Mouse (Mus musculus) embryonic facial prominence, embryonic 14.5 days (tissue): ENCODE measurements at regions not wholly inside any gene's neighbourhood (a gene's known extent, or its start where the extent isn't known, plus 50 kb on each side); places are given as distances from the start of the nearest gene placed in this dataset.
A peak's percentile ranks its signal among the peaks of the same experiment; 100 is the strongest.

Experiments used
- ATAC-seq: fragments of 200-750 bp; cut with Nextera tagmentation; 2 replicates; pipeline ENCODE4 v1.8.0; 2017; ENCODE audit warnings: low read depth, moderate number of reproducible peaks, moderate TSS enrichment
- DNase-seq: peaks from one replicate; pipeline ENCODE4 v3.0.0-alpha.2; 2015; ENCODE audit warnings: low spot score
- H3K27ac ChIP-seq: fragments of 300-500 bp; sonication (generic); replicated peaks from 2 replicates; pipeline ENCODE4 v1.5.1; 2014; ENCODE audit warnings: low read depth, mild to moderate bottlenecking, low read length, moderate library complexity
- H3K27me3 ChIP-seq: fragments of 300-500 bp; sonication (generic); replicated peaks from 2 replicates; pipeline ENCODE4 v1.6.1; 2014; ENCODE audit warnings: low read length; ENCODE audit not compliant: control insufficient read depth, insufficient read depth
- H3K36me3 ChIP-seq: fragments of 300-500 bp; sonication (generic); 2 replicates; pipeline ENCODE4 v1.6.1; 2014; ENCODE audit warnings: low read length, mixed read lengths; ENCODE audit not compliant: control insufficient read depth, insufficient read depth
- H3K4me1 ChIP-seq: fragments of 300-500 bp; sonication (generic); 2 replicates; pipeline ENCODE4 v1.6.1; 2014; ENCODE audit warnings: antibody characterized with exemption, low read length; ENCODE audit not compliant: control insufficient read depth, insufficient read depth
- H3K4me2 ChIP-seq: fragments of 300-500 bp; sonication (generic); 2 replicates; pipeline ENCODE4 v1.6.1; 2014; ENCODE audit warnings: low read depth, mild to moderate bottlenecking, low read length, moderate library complexity, mixed read lengths
- H3K4me3 ChIP-seq: fragments of 300-500 bp; sonication (generic); 2 replicates; pipeline ENCODE4 v1.5.1; 2014; ENCODE audit warnings: low read depth, mild to moderate bottlenecking, low read length
- H3K9ac ChIP-seq: fragments of 300-500 bp; sonication (generic); 2 replicates; pipeline ENCODE4 v1.6.1; 2014; ENCODE audit warnings: low read depth, mild to moderate bottlenecking, low read length, moderate library complexity, mixed read lengths
- H3K9me3 ChIP-seq: fragments of 300-500 bp; sonication (generic); 2 replicates; pipeline ENCODE4 v1.6.1; 2016; ENCODE audit warnings: low read length; ENCODE audit not compliant: control insufficient read depth
- WGBS: fragments of 180-500 bp; shearing (Covaris S2); extraction: QIAGEN DNeasy Blood & Tissue Kit; methylation state at CpG from one replicate; pipeline ENCODE4 v1.1.7; 2014; 5-methylcytosine and 5-hydroxymethylcytosine counted together

DNA sequence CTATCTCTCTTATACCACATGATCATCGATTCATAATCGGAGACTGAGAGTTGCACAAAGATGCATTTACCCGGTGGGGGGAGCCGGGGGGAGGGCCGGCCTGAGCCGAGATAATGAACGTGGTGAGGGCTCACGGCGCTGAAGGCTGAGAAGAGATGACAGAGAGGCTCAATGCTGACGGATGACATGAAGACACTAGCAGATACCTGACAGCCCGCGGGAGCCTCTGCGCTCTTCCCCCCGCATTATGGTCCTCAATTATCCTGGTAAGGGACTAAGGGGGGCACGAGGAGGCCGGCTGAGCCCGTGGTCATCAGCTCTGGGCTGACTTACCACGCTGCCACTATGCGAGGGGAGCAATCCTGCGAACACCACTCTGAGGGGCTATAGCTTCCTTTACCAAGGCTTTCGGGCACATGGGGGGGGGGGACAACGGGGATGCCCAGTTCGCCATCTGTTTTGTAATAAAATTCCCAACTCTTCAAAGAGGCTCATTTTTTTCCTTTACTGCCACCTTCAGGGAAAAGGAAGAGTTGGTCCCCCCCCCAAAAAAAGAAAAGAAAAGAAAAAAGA is 430.3 kb downstream of the Zfp536 start:
- peak; percentile 37; the same call in 1 of the 2 replicates for ATAC-seq

DNA sequence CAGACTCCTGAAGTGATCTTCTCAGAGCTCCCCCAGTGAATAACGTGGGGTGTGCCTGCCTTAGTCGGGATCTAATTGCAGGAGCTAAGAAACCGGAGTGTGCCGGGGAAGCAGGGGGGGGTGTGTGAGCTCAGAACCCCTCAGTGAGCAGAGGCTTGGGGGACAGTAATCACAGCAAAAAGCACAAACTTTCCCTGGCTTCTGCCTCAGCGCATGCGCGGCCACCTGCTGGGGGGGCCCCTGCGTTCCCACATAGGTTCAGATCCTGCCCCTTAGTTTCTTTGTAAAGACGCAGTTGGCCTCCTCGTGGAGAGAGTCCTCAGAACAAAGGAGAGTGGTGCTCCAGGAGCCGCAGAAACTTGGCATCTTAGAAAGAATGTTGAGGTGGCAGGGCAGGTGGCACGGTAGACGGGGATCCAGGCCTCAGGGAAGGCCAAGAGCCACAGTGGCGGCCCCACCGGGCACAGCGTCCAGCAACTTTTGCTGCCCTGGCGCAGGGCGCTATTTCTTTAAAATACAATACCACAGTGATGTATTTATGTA is 429.7 kb downstream of the Zfp536 start:
- Histone ChIP-seq H3K36me3 (no peaks in the 10 kb centered on the region), H3K4me3 (peak overlapping the region; percentile 34), H3K27me3 (peaks cover 3% of the 10 kb centered on the region), H3K4me1 (peaks cover 10% of the 10 kb centered on the region), H3K9ac (peak overlapping the region; percentile 41), H3K4me2 (peak overlapping the region; percentile 70), H3K9me3 (no peaks in the 10 kb centered on the region), H3K27ac (no peak overlapping the region)
- WGBS = 23% methylated on average over 18 of the region's 18 CpGs
- ATAC-seq = peak; percentile 31; the same call in 1 of the 2 replicates
- peak; percentile 32 for DNase-seq

More for the DNA sequence above, 430.3 kb downstream of the Zfp536 start:
- WGBS = 15% methylated on average over 22 of the region's 23 CpGs
- peaks cover 14% of the 10 kb centered on the region for H3K4me1 ChIP-seq
- H3K9me3 ChIP-seq = no peaks in the 10 kb centered on the region
- peak; percentile 41 for DNase-seq
- H3K4me3 ChIP-seq = peak overlapping the region; percentile 34
- no peak overlapping the region for H3K27ac ChIP-seq
- H3K9ac ChIP-seq = peak overlapping the region; percentile 41
- H3K27me3 ChIP-seq = peaks cover 3% of the 10 kb centered on the region
- peak overlapping the region; percentile 70 for H3K4me2 ChIP-seq
- H3K36me3 ChIP-seq = no peaks in the 10 kb centered on the region

DNA sequence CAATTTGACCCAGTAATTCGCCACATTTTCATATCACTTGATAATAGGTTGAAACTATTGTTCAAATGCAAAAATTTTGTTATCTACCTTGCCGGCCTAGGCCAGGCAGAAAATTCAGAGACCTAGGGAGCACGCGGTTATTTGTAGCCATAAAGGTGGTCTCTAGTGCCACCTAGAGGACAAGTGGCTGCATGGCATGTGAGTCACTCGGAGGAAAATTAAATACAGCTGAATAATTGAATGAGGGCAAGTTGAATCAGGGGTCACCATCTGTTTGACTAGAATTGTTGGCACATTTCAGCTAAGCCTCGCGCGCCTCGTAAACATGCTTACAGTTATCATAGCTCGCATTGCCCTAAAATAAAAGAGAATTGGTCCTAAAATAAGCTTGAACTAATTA is 427.4 kb downstream of the Zfp536 start:
- ATAC-seq = peak; percentile 53
- no peak overlapping the region for H3K4me3 ChIP-seq
- no peaks in the 10 kb centered on the region for H3K9me3 ChIP-seq
- peaks cover 10% of the 10 kb centered on the region; the same call in 1 of the 2 replicates for H3K4me1 ChIP-seq
- no peaks in the 10 kb centered on the region for H3K36me3 ChIP-seq
- H3K9ac ChIP-seq = no peak overlapping the region
- 1% methylated on average over 10 of the region's 10 CpGs for WGBS
- H3K27me3 ChIP-seq = peaks cover 3% of the 10 kb centered on the region
- H3K4me2 ChIP-seq = no peak overlapping the region
- no peak overlapping the region for H3K27ac ChIP-seq
- DNase-seq = peak; percentile 88

DNA sequence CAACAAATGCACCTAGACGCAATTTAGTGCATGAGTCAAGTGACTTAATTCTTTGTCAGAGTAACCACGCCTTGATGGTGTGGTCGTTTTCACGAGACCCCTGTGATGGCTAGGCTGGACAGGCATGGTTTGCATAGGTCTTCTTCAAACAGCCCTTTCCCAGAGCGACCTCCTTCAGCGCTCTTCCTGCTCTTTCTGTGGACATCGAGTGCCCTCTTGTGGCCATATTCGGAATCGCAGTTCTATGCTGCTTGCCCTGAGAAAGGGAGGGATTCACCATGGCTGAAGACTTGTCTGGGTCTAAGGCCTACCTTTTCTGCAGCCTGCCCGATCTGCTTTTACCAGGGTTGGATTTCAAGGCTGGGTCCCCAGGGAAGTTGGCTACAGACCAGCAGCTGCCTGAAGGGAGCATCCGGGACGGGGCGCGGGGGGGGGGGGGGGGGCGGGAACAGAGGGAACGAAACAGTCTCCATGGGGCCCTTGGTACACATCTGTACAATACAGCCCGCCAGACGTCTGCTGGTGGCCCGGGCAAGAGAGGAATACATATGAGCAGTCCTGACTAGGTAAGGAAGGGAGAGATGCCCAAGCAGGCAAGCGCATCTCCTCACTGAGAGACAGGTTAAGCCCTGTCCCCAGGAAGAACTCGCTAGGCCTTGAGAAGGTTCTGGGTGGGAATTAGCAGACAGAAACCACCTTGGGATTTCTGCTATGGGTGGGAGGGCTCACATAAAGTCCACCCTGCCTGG is 415.6 kb downstream of the Zfp536 start:
- Histone ChIP-seq H3K9me3 (no peaks in the 10 kb centered on the region), H3K27me3 (peaks cover 6% of the 10 kb centered on the region; the same call in 1 of the 2 replicates), H3K9ac (peak overlapping the region; percentile 49; the same call in 1 of the 2 replicates), H3K27ac (no peak overlapping the region), H3K4me2 (peak overlapping the region; percentile 39), H3K4me3 (0 out of 2 replicates have a peak overlapping the region, but pooled peaks have one; percentile 3), H3K4me1 (peaks cover 8% of the 10 kb centered on the region; the same call in 1 of the 2 replicates), H3K36me3 (no peaks in the 10 kb centered on the region)
- WGBS = 18% methylated on average over 18 of the region's 21 CpGs
- ATAC-seq (peak; percentile 51), DNase-seq (peak; percentile 90)

- peaks cover 14% of the 10 kb centered on the region for H3K4me1 ChIP-seq
- no peak overlapping the region for H3K4me2 ChIP-seq
- no peaks in the 10 kb centered on the region for H3K36me3 ChIP-seq
- H3K9me3 ChIP-seq = no peaks in the 10 kb centered on the region
- no peak overlapping the region for H3K27ac ChIP-seq
- DNase-seq (no peak), ATAC-seq (no peak)
- H3K4me3 ChIP-seq = no peak overlapping the region
- no peak overlapping the region for H3K9ac ChIP-seq
- peaks cover 6% of the 10 kb centered on the region; the same call in 1 of the 2 replicates for H3K27me3 ChIP-seq
- WGBS = 60% methylated on average over 4 of the region's 4 CpGs
These were observed 414.9 kb downstream of the Zfp536 start for GRCm38 (mm10) chr7:37358492-37358891.

DNA sequence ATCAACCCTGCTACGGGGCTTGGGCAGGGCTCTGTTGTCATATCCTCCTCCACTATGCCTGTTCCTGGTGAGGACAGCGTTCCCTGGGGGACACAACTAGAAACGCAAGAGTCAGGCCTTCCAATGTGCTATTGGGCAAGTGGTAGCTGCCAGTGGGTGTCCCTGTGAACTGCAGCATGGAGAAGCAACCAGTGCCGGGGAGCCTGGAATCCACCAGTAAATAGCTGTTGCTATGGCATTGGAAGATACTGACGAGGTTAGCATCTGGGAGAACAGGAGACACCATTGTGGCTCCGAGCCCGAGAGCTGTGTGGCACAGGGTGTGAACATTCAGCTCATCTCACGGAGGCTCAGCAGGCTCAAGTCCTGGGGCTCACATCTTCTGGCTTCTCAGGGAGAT is 414.0 kb downstream of the Zfp536 start:
- H3K4me2 ChIP-seq = no peak overlapping the region
- H3K27ac ChIP-seq = no peak overlapping the region
- H3K9me3 ChIP-seq = no peaks in the 10 kb centered on the region
- H3K4me3 ChIP-seq = no peak overlapping the region
- peaks cover 6% of the 10 kb centered on the region; the same call in 1 of the 2 replicates for H3K27me3 ChIP-seq
- DNase-seq = no peak
- WGBS = 81% methylated on average over 8 of the region's 8 CpGs
- no peaks in the 10 kb centered on the region for H3K36me3 ChIP-seq
- ATAC-seq = no peak
- H3K4me1 ChIP-seq = peaks cover 21% of the 10 kb centered on the region
- H3K9ac ChIP-seq = no peak overlapping the region

DNA sequence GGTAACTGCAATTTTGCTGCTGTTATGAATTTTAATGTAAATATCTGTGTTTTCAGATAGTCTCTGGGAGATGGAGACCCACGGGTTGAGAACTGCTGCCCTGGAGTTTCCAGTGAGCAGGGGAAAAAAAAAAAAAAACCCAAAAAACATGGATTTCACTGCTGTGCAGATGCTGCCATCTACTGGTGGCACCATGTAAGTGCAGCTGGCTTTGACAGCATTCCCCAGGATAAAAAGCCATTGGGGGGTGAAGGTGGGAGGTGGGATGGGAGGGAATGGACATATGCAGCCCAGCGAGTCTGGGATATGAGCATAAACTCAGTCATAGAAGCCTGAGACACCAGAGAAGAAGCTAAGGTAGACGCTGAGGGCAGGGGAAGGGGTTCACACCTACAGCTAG is 413.3 kb downstream of the Zfp536 start:
- Histone ChIP-seq H3K4me2 (no peak overlapping the region), H3K9ac (no peak overlapping the region), H3K27ac (no peak overlapping the region), H3K36me3 (no peaks in the 10 kb centered on the region), H3K4me3 (no peak overlapping the region), H3K9me3 (no peaks in the 10 kb centered on the region), H3K27me3 (peaks cover 6% of the 10 kb centered on the region; the same call in 1 of the 2 replicates), H3K4me1 (peaks cover 21% of the 10 kb centered on the region)
- WGBS = 20% methylated on average over 3 of the region's 3 CpGs
- no peak for ATAC-seq
- DNase-seq = peak; percentile 53

- peak; percentile 48; the same call in 1 of the 2 replicates for ATAC-seq
- peaks cover 21% of the 10 kb centered on the region for H3K4me1 ChIP-seq
- no peaks in the 10 kb centered on the region for H3K9me3 ChIP-seq
- DNase-seq = peak; percentile 86
- H3K27me3 ChIP-seq = peaks cover 6% of the 10 kb centered on the region; the same call in 1 of the 2 replicates
- H3K4me2 ChIP-seq = peak overlapping the region; percentile 70
- H3K9ac ChIP-seq = peak overlapping the region; percentile 60
- 1% methylated on average over 16 of the region's 16 CpGs for WGBS
- no peaks in the 10 kb centered on the region for H3K36me3 ChIP-seq
- H3K27ac ChIP-seq = peak overlapping the region; percentile 70
- H3K4me3 ChIP-seq = peak overlapping the region; percentile 29
These were observed 411.5 kb downstream of the Zfp536 start for GRCm38 (mm10) chr7:37361802-37362441.
